Mouse (Mus musculus): ENCODE results near the gene Faap100. TPM values are rescaled to one million over a fixed set of nuclear protein-coding genes. Genes with fewer than 3 reads are reported as not detected.
"Not testable (repeated sequence)": the region's sequence is repeated elsewhere in the genome, so short reads cannot be mapped to it uniquely, and the experiment has no call there.

The Faap100 gene
- polyA plus RNA-seq, 1 experiment from 2014 or later = 14.3 TPM

- DNase-seq (ENCODE audit: low spot score) = no peak
Observed at GRCm38 (mm10) chr11:120417852-120418251, 39.3 kb upstream of the Faap100 start.

GRCm38 (mm10) chr11:120413621-120414020 is 35.1 kb upstream of the Faap100 start:
- H3K4me2 ChIP-seq (replicated peaks; ENCODE audit: low read depth); H3K4me3 ChIP-seq (ENCODE audit: low read depth, low read length); H3K27ac ChIP-seq (replicated peaks); H3K4me1 ChIP-seq (replicated peaks; ENCODE audit: control insufficient read depth, insufficient read depth); DNase-seq (ENCODE audit: low spot score); ATAC-seq (ENCODE audit: low FRiP score, low TSS enrichment); H3K9ac ChIP-seq (ENCODE audit: low read length); H3K9me3 ChIP-seq (ENCODE audit: control insufficient read depth, low read length); H3K27me3 ChIP-seq (ENCODE audit: control insufficient read depth, insufficient read depth, low read length): not testable (repeated sequence)
- 96% methylated on average over 7 of the region's 10 CpGs for WGBS
- TF ChIP-seq CTCF (IDR thresholded peaks at IDR 0.05; ENCODE audit: low read depth) = peak; percentile 11; the same call in 1 of the 2 replicates
- H3K36me3 ChIP-seq (ENCODE audit: control insufficient read depth, insufficient read depth, low read length) = peaks cover 48% of the 10 kb centered on the region

More at GRCm38 (mm10) chr11:120417852-120418251, 39.3 kb upstream of the Faap100 start:
- H3K27ac ChIP-seq (replicated peaks) = no peak overlapping the region
- no peak overlapping the region for H3K4me3 ChIP-seq (ENCODE audit: low read depth, low read length)
- H3K9ac ChIP-seq (ENCODE audit: low read length) = no peak overlapping the region
- H3K4me1 ChIP-seq (replicated peaks; ENCODE audit: control insufficient read depth, insufficient read depth) = no peaks in the 10 kb centered on the region
- no peak for TF ChIP-seq EP300 (optimal IDR thresholded peaks at IDR 0.05)
- no peak for TF ChIP-seq CTCF (IDR thresholded peaks at IDR 0.05; ENCODE audit: low read depth)
- no peaks in the 10 kb centered on the region for H3K27me3 ChIP-seq (ENCODE audit: control insufficient read depth, insufficient read depth, low read length)
- H3K36me3 ChIP-seq (ENCODE audit: control insufficient read depth, insufficient read depth, low read length) = peaks cover 37% of the 10 kb centered on the region
- H3K4me2 ChIP-seq (replicated peaks; ENCODE audit: low read depth) = no peak overlapping the region
- no peak for ATAC-seq (ENCODE audit: low FRiP score, low TSS enrichment)
- 84% methylated on average over 7 of the region's 7 CpGs for whole genome bisulfite sequencing
- H3K9me3 ChIP-seq (ENCODE audit: control insufficient read depth, low read length) = no peaks in the 10 kb centered on the region

GRCm38 (mm10) chr11:120406445-120406844 is 27.9 kb upstream of the Faap100 start:
- Histone ChIP-seq H3K9me3 (ENCODE audit: control insufficient read depth, low read length) (no peaks in the 10 kb centered on the region), H3K27ac (replicated peaks) (no peak overlapping the region), H3K27me3 (ENCODE audit: control insufficient read depth, insufficient read depth, low read length) (no peaks in the 10 kb centered on the region), H3K4me1 (replicated peaks; ENCODE audit: control insufficient read depth, insufficient read depth) (no peaks in the 10 kb centered on the region), H3K4me2 (replicated peaks; ENCODE audit: low read depth) (no peak overlapping the region), H3K4me3 (ENCODE audit: low read depth, low read length) (no peak overlapping the region), H3K36me3 (ENCODE audit: control insufficient read depth, insufficient read depth, low read length) (peaks cover 49% of the 10 kb centered on the region), H3K9ac (ENCODE audit: low read length) (no peak overlapping the region)
- no peak for TF ChIP-seq EP300 (optimal IDR thresholded peaks at IDR 0.05)
- TF ChIP-seq CTCF (IDR thresholded peaks at IDR 0.05; ENCODE audit: low read depth) = no peak
- DNase-seq (ENCODE audit: low spot score) (no peak), ATAC-seq (ENCODE audit: low FRiP score, low TSS enrichment) (no peak)
- 87% methylated on average over 1 of the region's 1 CpGs for WGBS

- ATAC-seq (ENCODE audit: low FRiP score, low TSS enrichment) (no peak), DNase-seq (ENCODE audit: low spot score) (no peak)
- no peak overlapping the region for H3K4me3 ChIP-seq (ENCODE audit: low read depth, low read length)
- H3K27me3 ChIP-seq (ENCODE audit: control insufficient read depth, insufficient read depth, low read length) = no peaks in the 10 kb centered on the region
- no peaks in the 10 kb centered on the region for H3K9me3 ChIP-seq (ENCODE audit: control insufficient read depth, low read length)
- H3K9ac ChIP-seq (ENCODE audit: low read length) = no peak overlapping the region
- TF ChIP-seq EP300 (optimal IDR thresholded peaks at IDR 0.05) (no peak), CTCF (IDR thresholded peaks at IDR 0.05; ENCODE audit: low read depth) (no peak)
- H3K4me1 ChIP-seq (replicated peaks; ENCODE audit: control insufficient read depth, insufficient read depth) = no peaks in the 10 kb centered on the region
- no peak overlapping the region for H3K4me2 ChIP-seq (replicated peaks; ENCODE audit: low read depth)
- 95% methylated on average over 3 of the region's 3 CpGs for WGBS
- H3K36me3 ChIP-seq (ENCODE audit: control insufficient read depth, insufficient read depth, low read length) = peaks cover 44% of the 10 kb centered on the region
- H3K27ac ChIP-seq (replicated peaks) = no peak overlapping the region
Observed at GRCm38 (mm10) chr11:120405867-120406266, 27.3 kb upstream of the Faap100 start.

GRCm38 (mm10) chr11:120404814-120405213 is 26.2 kb upstream of the Faap100 start:
- no peak overlapping the region for H3K4me3 ChIP-seq (ENCODE audit: low read depth, low read length)
- peaks cover 39% of the 10 kb centered on the region for H3K36me3 ChIP-seq (ENCODE audit: control insufficient read depth, insufficient read depth, low read length)
- H3K4me1 ChIP-seq (replicated peaks; ENCODE audit: control insufficient read depth, insufficient read depth) = no peaks in the 10 kb centered on the region
- DNase-seq (ENCODE audit: low spot score) (no peak), ATAC-seq (ENCODE audit: low FRiP score, low TSS enrichment) (no peak)
- no peak overlapping the region for H3K9ac ChIP-seq (ENCODE audit: low read length)
- H3K27me3 ChIP-seq (ENCODE audit: control insufficient read depth, insufficient read depth, low read length) = no peaks in the 10 kb centered on the region
- H3K4me2 ChIP-seq (replicated peaks; ENCODE audit: low read depth) = no peak overlapping the region
- 97% methylated on average over 1 of the region's 1 CpGs for WGBS
- H3K27ac ChIP-seq (replicated peaks) = no peak overlapping the region
- TF ChIP-seq EP300 (optimal IDR thresholded peaks at IDR 0.05) (no peak), CTCF (IDR thresholded peaks at IDR 0.05; ENCODE audit: low read depth) (no peak)
- no peaks in the 10 kb centered on the region for H3K9me3 ChIP-seq (ENCODE audit: control insufficient read depth, low read length)

GRCm38 (mm10) chr11:120399319-120399718 is 20.8 kb upstream of the Faap100 start:
- 94% methylated on average over 2 of the region's 2 CpGs for WGBS
- Histone ChIP-seq H3K27me3 (ENCODE audit: control insufficient read depth, insufficient read depth, low read length) (no peaks in the 10 kb centered on the region), H3K36me3 (ENCODE audit: control insufficient read depth, insufficient read depth, low read length) (peaks cover 19% of the 10 kb centered on the region), H3K4me2 (replicated peaks; ENCODE audit: low read depth) (no peak overlapping the region), H3K9me3 (ENCODE audit: control insufficient read depth, low read length) (no peaks in the 10 kb centered on the region), H3K4me1 (replicated peaks; ENCODE audit: control insufficient read depth, insufficient read depth) (no peaks in the 10 kb centered on the region), H3K9ac (ENCODE audit: low read length) (no peak overlapping the region), H3K27ac (replicated peaks) (no peak overlapping the region), H3K4me3 (ENCODE audit: low read depth, low read length) (no peak overlapping the region)
- TF ChIP-seq EP300 (optimal IDR thresholded peaks at IDR 0.05) (no peak), CTCF (IDR thresholded peaks at IDR 0.05; ENCODE audit: low read depth) (no peak)
- DNase-seq (ENCODE audit: low spot score) (no peak), ATAC-seq (ENCODE audit: low FRiP score, low TSS enrichment) (no peak)

Measured in stomach, postnatal 0 days (tissue).